Mouse (Mus musculus) megakaryocyte progenitor cell, adult 5-6 weeks (primary cell): ENCODE data around the gene Entpd3. TPM values are rescaled to one million over a fixed set of nuclear protein-coding genes. Genes with fewer than 3 reads are reported as not detected.

ENCODE experiments used
- total RNA-seq, 2 experiments: library from RNA; stranded (forward) in 1 of 2; stranded (reverse) in 1 of 2; fragments of 157-497, 149-512 nt in 1 of 2; fragments of 200-1000 nt in 1 of 2; gene quantifications; 2 replicates each; pipeline versions ENCODE4 v1.2.3 to v1.2.4; 2015 to 2017

The Entpd3 gene
- total RNA-seq, 2 experiments from 2014 or later: not detected

Other genes starting within 250 kb of the Entpd3 start
- 0.35 TPM in 1 of 2 replicates, not detected in the other for gene Myrip, start 238.3 kb upstream of the Entpd3 start, total RNA-seq (2015)
- gene Myrip, start 238.3 kb upstream of the Entpd3 start, total RNA-seq (2017): 0.30 TPM in 1 of 2 replicates, not detected in the other
- 61.7 and 79.5 TPM in 2 replicates for gene Eif1b, start 47.6 kb upstream of the Entpd3 start, total RNA-seq (2015)
- 93.5 and 120 TPM in 2 replicates for gene Eif1b, start 47.6 kb upstream of the Entpd3 start, total RNA-seq (2017)
- 2,102 and 2,150 TPM in 2 replicates for gene Rpl14, start 31.6 kb downstream of the Entpd3 start, total RNA-seq (2015)
- gene Rpl14, start 31.6 kb downstream of the Entpd3 start, total RNA-seq (2017): 2,250 and 2,701 TPM in 2 replicates